18 mouse cellular contexts compared by ENCODE assay signal in genomic region chr5:146883053-146883452, GRCm38 (mm10). TPM values are rescaled to one million over a fixed set of nuclear protein-coding genes. Genes with fewer than 3 reads are reported as not detected.
A peak's percentile ranks its signal among the peaks of the same experiment; 100 is the strongest.
DNase-seq lines count a peak whose midpoint lies in the region; ATAC-seq and TF ChIP-seq lines count a peak whose summit lies in the region.
"Had no signal": no experiment of that assay in that cellular context is flagged by ENCODE, and none has a peak within 500 bp of the region (broad histone marks: within the 10 kb centered on the region; RNA-seq: fewer than 3 reads in every experiment).

No protein-coding gene starts in this region.

- H3K27me3 ChIP-seq in forebrain, postnatal 0 days (ENCODE audit: insufficient read depth, low read length) = no peaks in the 10 kb centered on the region
- no peaks in the 10 kb centered on the region for H3K27me3 ChIP-seq in forebrain, embryonic 15.5 days
- no peaks in the 10 kb centered on the region; the same call in 1 of the 2 replicates for H3K27me3 ChIP-seq in liver, embryonic 14.5 days (ENCODE audit: control insufficient read depth, insufficient read depth, low read length)
- H3K27me3 ChIP-seq in liver, embryonic 12.5 days (replicated peaks) = peaks cover 9% of the 10 kb centered on the region
- no peaks in the 10 kb centered on the region for H3K27me3 ChIP-seq in CH12.LX (replicated peaks)
- no peaks in the 10 kb centered on the region for H3K27me3 ChIP-seq in hindbrain, embryonic 13.5 days
- H3K27me3 ChIP-seq: heart, embryonic 15.5 days; lung, embryonic 15.5 days had no signal

- TF ChIP-seq RAD21 in CH12.LX (IDR thresholded peaks at IDR 0.05; ENCODE audit: low read depth, low read length) = peak; percentile 18

- H3K9ac ChIP-seq in forebrain, postnatal 0 days = no peak overlapping the region
- no peak overlapping the region for H3K9ac ChIP-seq in forebrain, embryonic 15.5 days (replicated peaks)
- H3K9ac ChIP-seq in liver, embryonic 14.5 days (replicated peaks) = no peak overlapping the region
- no peak overlapping the region for H3K9ac ChIP-seq in liver, embryonic 12.5 days
- no peak overlapping the region for H3K9ac ChIP-seq in CH12.LX (ENCODE audit: insufficient read depth, low read depth)
- H3K9ac ChIP-seq in hindbrain, embryonic 13.5 days = no peak overlapping the region
- H3K9ac ChIP-seq: heart, embryonic 15.5 days; lung, embryonic 15.5 days had no signal

- in situ Hi-C loops in CH12.LX (cut with MboI; ENCODE audit: low pct_ligation_motif_present, low pct_unique_long_range_greater_than_20kb, low sequenced_read_pairs) = no loop called here

- TF ChIP-seq CTCF in forebrain, postnatal 0 days (IDR thresholded peaks at IDR 0.05; ENCODE audit: low read depth) = peak; percentile 28; the same call in 1 of the 2 replicates
- peak; percentile 27; the same call in 1 of the 2 replicates for TF ChIP-seq CTCF in liver, embryonic 14.5 days (IDR thresholded peaks at IDR 0.05; ENCODE audit: low read depth)
- TF ChIP-seq CTCF in CH12.LX (conservative IDR thresholded peaks at IDR 0.05 in 1 of 2, IDR thresholded peaks at IDR 0.05 in 1 of 2; ENCODE audit: low read depth in 2 of 2, low read length in 2 of 2) = peak in 1 of 2 experiments; percentile 30; a peak in 1 of 4 replicates

- H3K4me1 ChIP-seq in forebrain, postnatal 0 days (ENCODE audit: insufficient read depth) = no peaks in the 10 kb centered on the region
- no peaks in the 10 kb centered on the region for H3K4me1 ChIP-seq in forebrain, embryonic 15.5 days
- H3K4me1 ChIP-seq in liver, embryonic 14.5 days (replicated peaks; ENCODE audit: control insufficient read depth in 2 of 2, insufficient read depth in 2 of 2, low read length in 1 of 2) = peaks cover 0 to 3% of the 10 kb centered on the region in 2 experiments; a peak in 1 of 4 replicates
- H3K4me1 ChIP-seq in liver, embryonic 12.5 days = peaks cover 9% of the 10 kb centered on the region
- H3K4me1 ChIP-seq in CH12.LX (ENCODE audit: control insufficient read depth in 1 of 2, insufficient read depth in 2 of 2) = no peaks in the 10 kb centered on the region
- no peaks in the 10 kb centered on the region for H3K4me1 ChIP-seq in hindbrain, embryonic 13.5 days (replicated peaks)
- H3K4me1 ChIP-seq: forebrain, embryonic 10.5 days; heart, embryonic 15.5 days; hindbrain, embryonic 10.5 days; lung, embryonic 15.5 days had no signal

- H3K36me3 ChIP-seq in forebrain, postnatal 0 days (ENCODE audit: insufficient read depth) = no peaks in the 10 kb centered on the region
- H3K36me3 ChIP-seq in forebrain, embryonic 15.5 days = no peaks in the 10 kb centered on the region
- no peaks in the 10 kb centered on the region for H3K36me3 ChIP-seq in liver, embryonic 14.5 days (replicated peaks; ENCODE audit: control insufficient read depth, insufficient read depth, low read depth)
- no peaks in the 10 kb centered on the region for H3K36me3 ChIP-seq in liver, embryonic 12.5 days
- H3K36me3 ChIP-seq in CH12.LX (replicated peaks in 1 of 2; ENCODE audit: control insufficient read depth in 1 of 2, insufficient read depth in 1 of 2, low read length in 1 of 2) = no peaks in the 10 kb centered on the region
- H3K36me3 ChIP-seq in hindbrain, embryonic 13.5 days = no peaks in the 10 kb centered on the region
- H3K36me3 ChIP-seq: forebrain, embryonic 10.5 days; heart, embryonic 15.5 days; hindbrain, embryonic 10.5 days; lung, embryonic 15.5 days had no signal

- no peak for TF ChIP-seq EP300 in liver, embryonic 14.5 days (IDR thresholded peaks at IDR 0.05; ENCODE audit: low read depth)
- no peak for TF ChIP-seq EP300 in CH12.LX (IDR thresholded peaks at IDR 0.05; ENCODE audit: low read length)

- no peaks in the 10 kb centered on the region for H3K9me3 ChIP-seq in forebrain, postnatal 0 days (ENCODE audit: low read length)
- no peaks in the 10 kb centered on the region for H3K9me3 ChIP-seq in forebrain, embryonic 15.5 days
- no peaks in the 10 kb centered on the region for H3K9me3 ChIP-seq in liver, embryonic 14.5 days (ENCODE audit: control insufficient read depth, low read length)
- H3K9me3 ChIP-seq in liver, embryonic 12.5 days (replicated peaks) = no peaks in the 10 kb centered on the region
- H3K9me3 ChIP-seq in CH12.LX (replicated peaks; ENCODE audit: low read length) = no peaks in the 10 kb centered on the region
- H3K9me3 ChIP-seq in hindbrain, embryonic 13.5 days = no peaks in the 10 kb centered on the region
- H3K9me3 ChIP-seq: forebrain, embryonic 10.5 days; heart, embryonic 15.5 days; hindbrain, embryonic 10.5 days; lung, embryonic 15.5 days had no signal

- H3K79me2 ChIP-seq in CH12.LX (replicated peaks; ENCODE audit: control insufficient read depth, extremely low read depth, insufficient read depth, poor library complexity, severe bottlenecking) = no peaks in the 10 kb centered on the region

- H3K27ac ChIP-seq in forebrain, postnatal 0 days (ENCODE audit: low read depth, low read length) = no peak overlapping the region
- no peak overlapping the region for H3K27ac ChIP-seq in forebrain, embryonic 15.5 days (replicated peaks)
- H3K27ac ChIP-seq in liver, embryonic 14.5 days = no peak overlapping the region
- H3K27ac ChIP-seq in liver, embryonic 12.5 days = no peak overlapping the region
- H3K27ac ChIP-seq in CH12.LX (ENCODE audit: insufficient read depth, low read depth) = no peak overlapping the region
- no peak overlapping the region for H3K27ac ChIP-seq in hindbrain, embryonic 13.5 days
- H3K27ac ChIP-seq: forebrain, embryonic 10.5 days; heart, embryonic 15.5 days; hindbrain, embryonic 10.5 days; lung, embryonic 15.5 days had no signal

- H3K4me2 ChIP-seq in forebrain, postnatal 0 days (ENCODE audit: low read depth) = no peak overlapping the region
- H3K4me2 ChIP-seq in forebrain, embryonic 15.5 days (replicated peaks) = no peak overlapping the region
- H3K4me2 ChIP-seq in liver, embryonic 14.5 days (ENCODE audit: low read depth) = no peak overlapping the region
- no peak overlapping the region for H3K4me2 ChIP-seq in liver, embryonic 12.5 days
- no peak overlapping the region for H3K4me2 ChIP-seq in CH12.LX (ENCODE audit: insufficient read depth, low read depth, poor library complexity, severe bottlenecking)
- H3K4me2 ChIP-seq in hindbrain, embryonic 13.5 days = no peak overlapping the region
- H3K4me2 ChIP-seq: heart, embryonic 15.5 days; lung, embryonic 15.5 days had no signal

- dilution Hi-C loops in CH12.LX (cut with MboI; ENCODE audit: extremely low pct_ligation_motif_present, extremely low pct_unique_long_range_greater_than_20kb, low sequenced_read_pairs) = no loop called here

- WGBS in forebrain, postnatal 0 days = 79% methylated on average over 7 of the region's 7 CpGs
- 77% methylated on average over 7 of the region's 7 CpGs for WGBS in forebrain, embryonic 15.5 days
- 67% methylated on average over 7 of the region's 7 CpGs for WGBS in liver, embryonic 14.5 days (ENCODE audit: insufficient replicate concordance)
- 59% methylated on average over 7 of the region's 7 CpGs for WGBS in liver, embryonic 12.5 days (ENCODE audit: insufficient replicate concordance)
- 74% methylated on average over 7 of the region's 7 CpGs for WGBS in hindbrain, embryonic 13.5 days

- H3K4me3 ChIP-seq in forebrain, postnatal 0 days (ENCODE audit: low read depth, low read length) = no peak overlapping the region
- H3K4me3 ChIP-seq in forebrain, embryonic 15.5 days = no peak overlapping the region
- H3K4me3 ChIP-seq in liver, embryonic 14.5 days (ENCODE audit: insufficient read depth in 1 of 2, low read depth in 2 of 2, low read length in 2 of 2) = no peak overlapping the region
- no peak overlapping the region for H3K4me3 ChIP-seq in liver, embryonic 12.5 days
- no peak overlapping the region for H3K4me3 ChIP-seq in CH12.LX (replicated peaks in 1 of 3; ENCODE audit: low read depth in 2 of 3, low read length in 2 of 3, poor library complexity in 1 of 3)
- H3K4me3 ChIP-seq in hindbrain, embryonic 13.5 days = no peak overlapping the region
- H3K4me3 ChIP-seq: forebrain, embryonic 10.5 days; heart, embryonic 15.5 days; hindbrain, embryonic 10.5 days; lung, embryonic 15.5 days had no signal

- TF ChIP-seq POLR2A in CH12.LX (IDR thresholded peaks at IDR 0.05; ENCODE audit: low read depth, low read length) = no peak

- no peak for DNase-seq in forebrain, postnatal 0 days
- no peak for DNase-seq in liver, embryonic 14.5 days (ENCODE audit: low read depth in 3 of 3, low spot score in 3 of 3)
- no peak for DNase-seq in CH12.LX (ENCODE audit: extremely low read depth)
- peak; percentile 12 for DNase-seq in forelimb bud, embryonic 11.5 days (ENCODE audit: low read depth, low spot score)
- no peak for DNase-seq in left cerebral cortex, postnatal 36 days (ENCODE audit: low spot score in 2 of 2)
- DNase-seq: cerebellum, postnatal 10 days; embryo, embryonic 11 days; left cerebral cortex, postnatal 4 days; liver; right cerebral cortex, postnatal 25 days; thymus, adult 18-20 months had no signal

- intact Hi-C loops in left cerebral cortex, postnatal 36 days (cut with DNase I) = no loop called here

- no peak for ATAC-seq in forebrain, postnatal 0 days
- ATAC-seq in forebrain, embryonic 15.5 days (replicated peaks) = no peak
- no peak for ATAC-seq in liver, embryonic 14.5 days (ENCODE audit: insufficient read depth)
- ATAC-seq in liver, embryonic 12.5 days = no peak
- no peak for ATAC-seq in hindbrain, embryonic 13.5 days (ENCODE audit: low FRiP score)

RNA-seq across cellular contexts. Expression of gene Rasl11a, which starts 38.2 kb away (rescaled TPM):
- 17.8 and 19.6 TPM in 2 replicates for total RNA-seq in forebrain, postnatal 0 days (2014; rRNA removed)
- 22.8 and 24.7 TPM in 2 replicates for polyA plus RNA-seq in forebrain, postnatal 0 days (2015; fragmentation: Nextera tagmentation; extraction: Ambion mirVana)
- polyA plus RNA-seq in forebrain, embryonic 15.5 days (2015; fragmentation: Nextera tagmentation; extraction: Ambion mirVana) = 11.9 and 13.4 TPM in 2 replicates
- polyA plus RNA-seq in liver, embryonic 14.5 days (2012; rRNA removed) = 0.56 and 0.94 TPM in 2 replicates
- polyA plus RNA-seq in liver, embryonic 14.5 days (2014; fragmentation: Nextera tagmentation; extraction: Ambion mirVana) = 0.85 and 0.94 TPM in 2 replicates
- polyA plus RNA-seq in liver, embryonic 12.5 days (2016; fragmentation: Nextera tagmentation; extraction: Ambion mirVana) = 3.2 and 3.8 TPM in 2 replicates
- total RNA-seq in CH12.LX (2012; rRNA removed) = 0.25 TPM in 2 replicates
- total RNA-seq in CH12.LX (2014; rRNA removed) = 0.22 and 0.42 TPM in 2 replicates
- 0.22 TPM in 1 of 2 replicates, not detected in the other for polyA plus RNA-seq in CH12.LX (2012; ENCODE audit: insufficient read length, low read depth)
- total RNA-seq in left cerebral cortex, postnatal 36 days (2021) = 1 to 10 TPM; 6.7 to 9.1 TPM
- polyA plus RNA-seq in hindbrain, embryonic 13.5 days (2015; fragmentation: Nextera tagmentation; extraction: Ambion mirVana) = 9.0 and 11.9 TPM in 2 replicates

RNA-seq across cellular contexts. Expression of gene Rpl21, which starts 50.4 kb away (rescaled TPM):
- 330 and 390 TPM in 2 replicates for total RNA-seq in forebrain, postnatal 0 days (2014; rRNA removed)
- polyA plus RNA-seq in forebrain, postnatal 0 days (2015; fragmentation: Nextera tagmentation; extraction: Ambion mirVana) = 375 and 447 TPM in 2 replicates
- 358 and 359 TPM in 2 replicates for polyA plus RNA-seq in forebrain, embryonic 15.5 days (2015; fragmentation: Nextera tagmentation; extraction: Ambion mirVana)
- 88.2 and 236 TPM in 2 replicates for polyA plus RNA-seq in liver, embryonic 14.5 days (2012; rRNA removed)
- 453 and 467 TPM in 2 replicates for polyA plus RNA-seq in liver, embryonic 14.5 days (2014; fragmentation: Nextera tagmentation; extraction: Ambion mirVana)
- 520 and 529 TPM in 2 replicates for polyA plus RNA-seq in liver, embryonic 12.5 days (2016; fragmentation: Nextera tagmentation; extraction: Ambion mirVana)
- total RNA-seq in CH12.LX (2012; rRNA removed) (1,240 and 1,429 TPM in 2 replicates), CH12.LX (2014; rRNA removed) (715 and 716 TPM in 2 replicates)
- 300 and 964 TPM in 2 replicates for polyA plus RNA-seq in CH12.LX (2012; ENCODE audit: insufficient read length, low read depth)
- total RNA-seq in left cerebral cortex, postnatal 36 days (2021) = 100 to 1,000 TPM; 164 to 189 TPM
- 378 and 384 TPM in 2 replicates for polyA plus RNA-seq in hindbrain, embryonic 13.5 days (2015; fragmentation: Nextera tagmentation; extraction: Ambion mirVana)
